Mouse (Mus musculus): Measurements from ENCODE around the gene Znrf3.
A peak's percentile ranks its signal among the peaks of the same experiment; 100 is the strongest.

Gene Znrf3

GRCm38 (mm10) chr11:5272536-5273234 lies 172.0 kb downstream of the Znrf3 start:
- DNase-seq (ENCODE audit: extremely low spot score, low read depth, low spot score) = no peak

- no peak for DNase-seq (ENCODE audit: extremely low spot score, low read depth, low spot score)
Observed at GRCm38 (mm10) chr11:5272066-5272360, 172.6 kb downstream of the Znrf3 start.

GRCm38 (mm10) chr11:5271274-5272065 lies 173.2 kb downstream of the Znrf3 start:
- DNase-seq (ENCODE audit: extremely low spot score, low read depth, low spot score) = no peak

GRCm38 (mm10) chr11:5269846-5270461 lies 174.7 kb downstream of the Znrf3 start:
- no peak for DNase-seq (ENCODE audit: extremely low spot score, low read depth, low spot score)

GRCm38 (mm10) chr11:5265764-5266163 lies 178.9 kb downstream of the Znrf3 start:
- DNase-seq (ENCODE audit: extremely low spot score, low read depth, low spot score) = no peak

- no peak for DNase-seq (ENCODE audit: extremely low spot score, low read depth, low spot score)
Observed at GRCm38 (mm10) chr11:5263078-5263730, 181.4 kb downstream of the Znrf3 start.

GRCm38 (mm10) chr11:5261508-5262392 lies 182.9 kb downstream of the Znrf3 start, which contains the start of gene Kremen1:
Gene Kremen1 (minus strand): TSS chr11:5261558.
- peak; percentile 46 for DNase-seq (ENCODE audit: extremely low spot score, low read depth, low spot score)

- no peak for DNase-seq (ENCODE audit: extremely low spot score, low read depth, low spot score)
Observed at GRCm38 (mm10) chr11:5260942-5261459, 183.6 kb downstream of the Znrf3 start.

- DNase-seq (ENCODE audit: extremely low spot score, low read depth, low spot score) = no peak
Observed at GRCm38 (mm10) chr11:5259944-5260598, 184.6 kb downstream of the Znrf3 start.

GRCm38 (mm10) chr11:5258036-5258435 lies 186.6 kb downstream of the Znrf3 start:
- DNase-seq (ENCODE audit: extremely low spot score, low read depth, low spot score) = no peak

GRCm38 (mm10) chr11:5257151-5257862 lies 187.3 kb downstream of the Znrf3 start:
- DNase-seq (ENCODE audit: extremely low spot score, low read depth, low spot score) = no peak

- DNase-seq (ENCODE audit: extremely low spot score, low read depth, low spot score) = no peak
Observed at GRCm38 (mm10) chr11:5255509-5256014, 189.1 kb downstream of the Znrf3 start.

GRCm38 (mm10) chr11:5254016-5254415 lies 190.6 kb downstream of the Znrf3 start:
- no peak for DNase-seq (ENCODE audit: extremely low spot score, low read depth, low spot score)

- no peak for DNase-seq (ENCODE audit: extremely low spot score, low read depth, low spot score)
Observed at GRCm38 (mm10) chr11:5253528-5253927, 191.1 kb downstream of the Znrf3 start.

- DNase-seq (ENCODE audit: extremely low spot score, low read depth, low spot score) = no peak
Observed at GRCm38 (mm10) chr11:5252727-5253126, 191.9 kb downstream of the Znrf3 start.

GRCm38 (mm10) chr11:5251112-5251511 lies 193.5 kb downstream of the Znrf3 start:
- DNase-seq (ENCODE audit: extremely low spot score, low read depth, low spot score) = no peak

- DNase-seq (ENCODE audit: extremely low spot score, low read depth, low spot score) = no peak
Observed at GRCm38 (mm10) chr11:5248200-5248599, 196.4 kb downstream of the Znrf3 start.

GRCm38 (mm10) chr11:5245431-5245830 lies 199.2 kb downstream of the Znrf3 start:
- no peak for DNase-seq (ENCODE audit: extremely low spot score, low read depth, low spot score)

- DNase-seq (ENCODE audit: extremely low spot score, low read depth, low spot score) = no peak
Observed at GRCm38 (mm10) chr11:5244749-5245130, 199.9 kb downstream of the Znrf3 start.
